Mouse (Mus musculus): Measurements from ENCODE around the gene Snx29. TPM values are rescaled to one million over a fixed set of nuclear protein-coding genes. Genes with fewer than 3 reads are reported as not detected.
A peak's percentile ranks its signal among the peaks of the same experiment; 100 is the strongest.

Snx29 gene
- total and polyA plus RNA-seq, 2 experiments = 2.0 to 10.3 TPM

DNA sequence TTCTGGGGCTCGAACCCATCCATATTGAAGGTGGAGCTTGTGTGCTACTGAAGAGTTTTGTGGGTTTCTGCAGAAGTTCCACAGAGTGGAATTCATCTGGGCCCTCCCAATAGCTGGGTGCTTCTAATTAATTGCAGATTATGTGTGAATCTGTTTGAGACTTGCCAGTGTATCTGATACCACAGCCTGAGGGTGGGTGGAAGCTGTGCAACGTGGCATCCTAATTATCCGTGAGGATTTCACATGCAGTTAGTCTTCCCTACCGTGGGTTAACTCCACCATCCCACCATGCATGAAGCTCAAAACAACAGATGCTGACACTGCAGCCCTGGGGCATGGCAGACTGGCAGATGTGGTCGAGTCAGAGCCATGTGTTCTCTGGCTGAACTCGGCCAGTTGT, 107.8 kb downstream of the Snx29 start:
- no peak overlapping the region for H3K27ac ChIP-seq (replicated peaks; ENCODE audit: insufficient read depth, low read depth, low read length)
- no peaks in the 10 kb centered on the region for H3K27me3 ChIP-seq (ENCODE audit: control insufficient read depth, insufficient read depth, low read length)
- 96% methylated on average over 6 of the region's 6 CpGs for WGBS
- H3K79me2 ChIP-seq (ENCODE audit: control insufficient read depth, insufficient read depth, low read length) = no peaks in the 10 kb centered on the region
- DNase-seq (ENCODE audit: extremely low read depth, low read depth, low spot score) = no peak
- peaks cover 11% of the 10 kb centered on the region; the same call in 1 of the 2 replicates for H3K36me3 ChIP-seq (ENCODE audit: control insufficient read depth, insufficient read depth, low read length)
- H3K9ac ChIP-seq (ENCODE audit: low read depth, low read length) = no peak overlapping the region
- H3K4me1 ChIP-seq (ENCODE audit: control insufficient read depth, insufficient read depth, low read length) = no peaks in the 10 kb centered on the region
- TF ChIP-seq POLR2A (IDR thresholded peaks at IDR 0.05; ENCODE audit: extremely low read depth, insufficient read depth, low read length) = no peak
- no peak for TF ChIP-seq CTCF (IDR thresholded peaks at IDR 0.05; ENCODE audit: low read depth, low read length)
- no peak overlapping the region for H3K4me3 ChIP-seq (ENCODE audit: insufficient read depth, low read depth, low read length)

- Histone ChIP-seq H3K27ac (replicated peaks; ENCODE audit: insufficient read depth, low read depth, low read length) (no peak overlapping the region), H3K9ac (ENCODE audit: low read depth, low read length) (no peak overlapping the region), H3K27me3 (ENCODE audit: control insufficient read depth, insufficient read depth, low read length) (no peaks in the 10 kb centered on the region), H3K4me1 (ENCODE audit: control insufficient read depth, insufficient read depth, low read length) (no peaks in the 10 kb centered on the region), H3K36me3 (ENCODE audit: control insufficient read depth, insufficient read depth, low read length) (0 out of 2 replicates have a peak, but pooled peaks cover 2% of the 10 kb centered on the region), H3K4me3 (ENCODE audit: insufficient read depth, low read depth, low read length) (no peak overlapping the region), H3K79me2 (ENCODE audit: control insufficient read depth, insufficient read depth, low read length) (no peaks in the 10 kb centered on the region)
- TF ChIP-seq CTCF (IDR thresholded peaks at IDR 0.05; ENCODE audit: low read depth, low read length) = no peak
- TF ChIP-seq POLR2A (IDR thresholded peaks at IDR 0.05; ENCODE audit: extremely low read depth, insufficient read depth, low read length) = no peak
- peak; percentile 14 for DNase-seq (ENCODE audit: extremely low read depth, low read depth, low spot score)
Observed at GRCm38 (mm10) chr16:11433779-11434178, 111.1 kb downstream of the Snx29 start.

DNA sequence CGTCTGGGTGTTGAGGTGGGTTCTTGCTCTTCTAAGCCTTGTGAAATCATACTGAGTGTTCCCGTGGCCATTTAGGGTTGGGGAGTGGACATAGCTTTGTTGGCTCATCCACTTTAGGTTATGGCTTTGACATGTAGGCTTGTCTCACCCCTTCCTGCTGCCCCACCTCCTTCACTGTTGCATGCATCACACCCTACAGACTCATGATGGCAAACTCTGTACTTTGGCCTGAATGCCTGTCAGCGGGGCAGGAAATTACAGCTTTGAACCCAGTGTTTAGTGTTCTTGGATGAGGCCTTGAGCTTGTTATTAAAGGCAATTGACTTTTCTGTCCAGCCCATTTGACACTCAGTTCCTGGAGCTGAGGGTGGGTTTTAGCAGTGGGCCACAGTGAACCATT, 114.9 kb downstream of the Snx29 start:
- no peaks in the 10 kb centered on the region for H3K79me2 ChIP-seq (ENCODE audit: control insufficient read depth, insufficient read depth, low read length)
- no peak overlapping the region for H3K27ac ChIP-seq (replicated peaks; ENCODE audit: insufficient read depth, low read depth, low read length)
- no peak overlapping the region for H3K4me3 ChIP-seq (ENCODE audit: insufficient read depth, low read depth, low read length)
- WGBS = 91% methylated on average over 3 of the region's 3 CpGs
- H3K9ac ChIP-seq (ENCODE audit: low read depth, low read length) = no peak overlapping the region
- H3K27me3 ChIP-seq (ENCODE audit: control insufficient read depth, insufficient read depth, low read length) = no peaks in the 10 kb centered on the region
- DNase-seq (ENCODE audit: extremely low read depth, low read depth, low spot score) = no peak
- no peaks in the 10 kb centered on the region for H3K4me1 ChIP-seq (ENCODE audit: control insufficient read depth, insufficient read depth, low read length)
- H3K36me3 ChIP-seq (ENCODE audit: control insufficient read depth, insufficient read depth, low read length) = peaks cover 8% of the 10 kb centered on the region
- TF ChIP-seq POLR2A (IDR thresholded peaks at IDR 0.05; ENCODE audit: extremely low read depth, insufficient read depth, low read length) = no peak
- no peak for TF ChIP-seq CTCF (IDR thresholded peaks at IDR 0.05; ENCODE audit: low read depth, low read length)

DNA sequence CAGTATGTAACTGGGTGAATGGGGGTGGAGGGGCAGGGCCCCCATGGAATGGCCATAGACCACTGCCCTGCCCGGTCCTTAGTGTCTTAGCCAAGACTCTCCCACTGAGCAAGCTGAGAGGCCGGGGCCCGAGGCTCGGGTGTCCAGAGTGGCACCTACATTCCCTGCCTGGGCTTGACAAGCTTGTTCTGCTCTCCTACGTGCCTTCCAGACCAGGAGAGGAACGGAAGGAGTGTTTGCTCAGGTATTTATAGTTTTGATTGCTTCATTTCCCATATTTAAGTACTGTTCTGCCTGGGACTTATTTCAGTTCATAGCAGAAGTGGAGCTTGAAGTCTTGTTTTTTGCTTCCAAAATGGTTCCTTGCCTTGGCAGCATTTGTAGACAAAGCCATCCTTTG, 116.7 kb downstream of the Snx29 start:
- Histone ChIP-seq H3K36me3 (ENCODE audit: control insufficient read depth, insufficient read depth, low read length) (peaks cover 8% of the 10 kb centered on the region), H3K27me3 (ENCODE audit: control insufficient read depth, insufficient read depth, low read length) (no peaks in the 10 kb centered on the region), H3K4me1 (ENCODE audit: control insufficient read depth, insufficient read depth, low read length) (no peaks in the 10 kb centered on the region), H3K4me3 (ENCODE audit: insufficient read depth, low read depth, low read length) (no peak overlapping the region), H3K27ac (replicated peaks; ENCODE audit: insufficient read depth, low read depth, low read length) (no peak overlapping the region), H3K9ac (ENCODE audit: low read depth, low read length) (no peak overlapping the region), H3K79me2 (ENCODE audit: control insufficient read depth, insufficient read depth, low read length) (no peaks in the 10 kb centered on the region)
- no peak for TF ChIP-seq CTCF (IDR thresholded peaks at IDR 0.05; ENCODE audit: low read depth, low read length)
- TF ChIP-seq POLR2A (IDR thresholded peaks at IDR 0.05; ENCODE audit: extremely low read depth, insufficient read depth, low read length) = no peak
- 88% methylated on average over 6 of the region's 6 CpGs for WGBS
- no peak for DNase-seq (ENCODE audit: extremely low read depth, low read depth, low spot score)

GRCm38 (mm10) chr16:11441616-11442015, 118.9 kb downstream of the Snx29 start:
- peaks cover 19% of the 10 kb centered on the region for H3K36me3 ChIP-seq (ENCODE audit: control insufficient read depth, insufficient read depth, low read length)
- no peaks in the 10 kb centered on the region for H3K27me3 ChIP-seq (ENCODE audit: control insufficient read depth, insufficient read depth, low read length)
- H3K79me2 ChIP-seq (ENCODE audit: control insufficient read depth, insufficient read depth, low read length) = no peaks in the 10 kb centered on the region
- TF ChIP-seq POLR2A (IDR thresholded peaks at IDR 0.05; ENCODE audit: extremely low read depth, insufficient read depth, low read length) = no peak
- TF ChIP-seq CTCF (IDR thresholded peaks at IDR 0.05; ENCODE audit: low read depth, low read length) = no peak
- no peak overlapping the region for H3K9ac ChIP-seq (ENCODE audit: low read depth, low read length)
- WGBS = 83% methylated on average over 4 of the region's 4 CpGs
- no peak for DNase-seq (ENCODE audit: extremely low read depth, low read depth, low spot score)
- H3K4me1 ChIP-seq (ENCODE audit: control insufficient read depth, insufficient read depth, low read length) = no peaks in the 10 kb centered on the region
- no peak overlapping the region for H3K27ac ChIP-seq (replicated peaks; ENCODE audit: insufficient read depth, low read depth, low read length)
- no peak overlapping the region for H3K4me3 ChIP-seq (ENCODE audit: insufficient read depth, low read depth, low read length)

DNA sequence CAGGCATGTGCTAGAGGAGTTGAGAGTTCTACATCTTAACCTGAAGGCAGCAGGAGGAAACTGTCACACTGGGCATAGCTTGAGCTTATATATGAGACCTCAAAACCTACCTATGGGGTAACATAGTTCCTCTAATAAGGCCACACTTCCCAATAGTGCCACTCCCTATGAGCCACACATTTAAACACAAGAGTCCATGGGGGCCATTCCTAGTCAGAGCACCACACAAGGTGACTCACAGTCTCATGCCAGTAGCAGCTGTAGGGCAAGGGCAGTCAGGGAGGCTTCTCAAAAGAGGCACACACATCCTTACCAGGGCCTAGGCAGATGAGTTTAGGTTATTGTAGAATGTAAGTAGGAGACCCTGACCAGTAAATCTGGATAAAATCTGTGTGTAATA, 119.8 kb downstream of the Snx29 start:
- Histone ChIP-seq H3K27me3 (ENCODE audit: control insufficient read depth, insufficient read depth, low read length) (no peaks in the 10 kb centered on the region), H3K79me2 (ENCODE audit: control insufficient read depth, insufficient read depth, low read length) (no peaks in the 10 kb centered on the region), H3K4me1 (ENCODE audit: control insufficient read depth, insufficient read depth, low read length) (no peaks in the 10 kb centered on the region), H3K27ac (replicated peaks; ENCODE audit: insufficient read depth, low read depth, low read length) (no peak overlapping the region), H3K9ac (ENCODE audit: low read depth, low read length) (no peak overlapping the region), H3K4me3 (ENCODE audit: insufficient read depth, low read depth, low read length) (no peak overlapping the region), H3K36me3 (ENCODE audit: control insufficient read depth, insufficient read depth, low read length) (peaks cover 21% of the 10 kb centered on the region)
- DNase-seq (ENCODE audit: extremely low read depth, low read depth, low spot score) = no peak
- TF ChIP-seq CTCF (IDR thresholded peaks at IDR 0.05; ENCODE audit: low read depth, low read length) (no peak), POLR2A (IDR thresholded peaks at IDR 0.05; ENCODE audit: extremely low read depth, insufficient read depth, low read length) (no peak)
